Mouse (Mus musculus) cerebral cortex, adult 2 months (tissue): ENCODE results near the gene Xylt1.

Experiments
- WGBS: fragments of 180-500 bp; shearing (Covaris S2); methylation state at CpG from one replicate; pipeline ENCODE4 v1.1.7; 2018; 5-methylcytosine and 5-hydroxymethylcytosine counted together

Gene Xylt1

GRCm38 (mm10) chr7:117516896-117517295 is 136.1 kb downstream of the Xylt1 start:
- WGBS: 77% methylated on average over 4 of the region's 4 CpGs

GRCm38 (mm10) chr7:117522092-117522635 is 141.4 kb downstream of the Xylt1 start:
- 67% methylated on average over 4 of the region's 4 CpGs for WGBS

- 36% methylated on average over 7 of the region's 7 CpGs for WGBS
Observed at GRCm38 (mm10) chr7:117524430-117525214, 143.8 kb downstream of the Xylt1 start.

GRCm38 (mm10) chr7:117525678-117526077 is 144.9 kb downstream of the Xylt1 start:
- WGBS: 48% methylated on average over 5 of the region's 5 CpGs

GRCm38 (mm10) chr7:117526570-117526969 is 145.8 kb downstream of the Xylt1 start:
- WGBS: 85% methylated on average over 3 of the region's 3 CpGs

- WGBS: 57% methylated on average over 12 of the region's 12 CpGs
Observed at GRCm38 (mm10) chr7:117529787-117530655, 149.2 kb downstream of the Xylt1 start.

GRCm38 (mm10) chr7:117532651-117533050 is 151.9 kb downstream of the Xylt1 start:
- 84% methylated on average over 3 of the region's 3 CpGs for WGBS

GRCm38 (mm10) chr7:117533164-117533563 is 152.4 kb downstream of the Xylt1 start:
- 82% methylated on average over 5 of the region's 5 CpGs for WGBS

DNA sequence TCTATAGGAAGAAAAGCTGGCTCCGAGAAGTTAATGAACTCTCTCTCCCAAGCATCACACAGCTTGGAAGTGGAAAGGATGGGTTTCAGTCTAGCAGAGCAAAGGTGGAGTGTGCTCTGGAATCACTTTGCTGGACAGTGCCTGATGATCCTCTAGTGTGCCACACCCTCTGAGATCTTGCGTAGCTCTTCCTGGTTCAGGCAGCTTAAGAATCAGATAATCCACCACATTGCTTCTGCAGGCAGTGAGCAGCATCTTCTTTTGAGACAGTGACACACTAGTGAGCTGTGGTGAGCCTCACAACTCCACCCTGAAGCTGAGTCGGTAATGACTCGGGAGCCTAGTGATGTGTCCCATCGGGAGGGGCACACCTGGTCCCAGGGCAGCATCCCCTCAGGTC is 159.2 kb downstream of the Xylt1 start:
- 80% methylated on average over 5 of the region's 5 CpGs for WGBS

DNA sequence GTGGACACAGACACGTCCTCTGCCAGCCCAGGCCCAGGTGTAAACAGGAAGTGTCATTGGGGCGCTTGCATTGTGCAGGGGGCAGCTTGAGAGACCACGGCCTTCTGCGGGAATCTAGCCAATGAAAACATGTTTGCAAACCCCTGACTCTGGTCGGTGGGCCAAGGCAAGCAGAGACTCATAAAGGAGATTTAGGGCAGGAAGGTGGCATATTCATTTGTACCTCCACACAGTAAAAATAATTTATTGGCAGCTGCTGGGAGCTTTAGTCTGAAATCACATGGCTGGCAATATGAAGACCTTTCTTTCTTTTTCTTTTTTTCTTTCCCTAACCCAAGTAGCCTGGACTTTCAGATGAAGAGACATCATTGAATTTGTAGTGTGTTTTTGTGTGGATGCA is 159.6 kb downstream of the Xylt1 start:
- 57% methylated on average over 5 of the region's 5 CpGs for WGBS

DNA sequence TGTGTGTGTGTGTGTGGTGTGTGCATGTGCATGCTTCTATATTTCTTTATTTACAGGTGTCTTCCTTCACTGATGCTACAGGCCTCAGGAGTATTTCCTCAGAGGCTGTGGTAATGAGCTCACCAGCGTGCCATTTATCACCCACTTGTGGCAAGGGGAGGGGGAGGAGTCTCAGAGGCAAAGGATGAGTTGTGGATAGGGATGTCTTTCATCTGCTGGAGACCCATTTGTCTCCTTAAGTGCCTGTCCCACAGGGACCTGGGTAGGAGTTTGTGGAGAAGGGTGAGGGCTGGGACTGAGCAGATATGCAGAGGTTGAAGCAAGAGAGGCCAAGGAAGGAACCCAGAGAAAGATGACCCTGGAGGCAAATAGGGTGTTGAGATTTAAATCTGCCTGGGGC is 160.3 kb downstream of the Xylt1 start:
- 75% methylated on average over 1 of the region's 1 CpGs for WGBS

DNA sequence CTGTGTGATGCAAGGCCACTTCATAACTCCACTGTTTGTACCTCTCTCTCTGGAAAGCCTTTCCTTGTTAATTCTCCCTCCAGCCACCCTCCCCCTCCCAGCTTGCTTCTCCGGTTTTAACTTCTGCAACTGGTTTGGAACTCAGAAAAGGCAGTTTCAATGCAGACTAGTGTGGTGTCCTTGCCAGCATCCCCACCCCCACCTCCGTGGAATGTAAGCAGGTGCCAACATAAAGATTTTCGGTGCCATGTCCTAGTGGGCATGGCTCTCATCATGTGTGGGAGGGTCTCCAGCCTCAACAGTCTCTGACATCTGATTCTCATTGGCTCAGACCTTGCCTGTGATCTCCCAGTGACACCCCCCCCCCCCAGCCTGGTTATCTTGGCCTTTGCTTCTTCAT is 160.9 kb downstream of the Xylt1 start:
- 35% methylated on average over 3 of the region's 3 CpGs for WGBS

GRCm38 (mm10) chr7:117543041-117543440 is 162.3 kb downstream of the Xylt1 start:
- 57% methylated on average over 8 of the region's 8 CpGs for WGBS

GRCm38 (mm10) chr7:117544126-117544525 is 163.3 kb downstream of the Xylt1 start:
- 76% methylated on average over 2 of the region's 2 CpGs for WGBS

DNA sequence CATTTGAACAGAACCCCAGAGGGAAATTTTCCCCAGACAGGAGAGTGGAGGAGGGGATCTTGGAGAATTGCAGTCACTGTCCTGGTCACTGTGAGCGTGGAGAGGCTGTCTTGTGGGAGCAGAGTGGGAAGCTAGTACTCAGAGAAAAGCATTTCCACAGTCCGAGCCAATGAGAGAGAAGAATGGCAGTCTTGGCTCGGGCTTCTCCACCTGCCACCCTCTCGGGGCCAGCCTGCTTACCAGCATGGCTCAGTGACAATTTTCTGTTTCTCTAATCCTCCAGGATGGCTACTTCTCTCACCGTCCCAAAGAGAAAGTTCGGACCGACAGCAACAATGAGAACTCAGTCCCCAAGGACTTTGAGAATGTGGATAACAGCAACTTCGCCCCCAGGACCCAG is 167.5 kb downstream of the Xylt1 start:
- 58% methylated on average over 8 of the region's 8 CpGs for WGBS

GRCm38 (mm10) chr7:117550916-117551549 is 170.3 kb downstream of the Xylt1 start:
- WGBS: 65% methylated on average over 16 of the region's 16 CpGs

- WGBS: 31% methylated on average over 12 of the region's 12 CpGs
Observed at GRCm38 (mm10) chr7:117553228-117553627, 172.4 kb downstream of the Xylt1 start.

- WGBS: 78% methylated on average over 2 of the region's 2 CpGs
Observed at GRCm38 (mm10) chr7:117555735-117556134, 175.0 kb downstream of the Xylt1 start.

GRCm38 (mm10) chr7:117558166-117558565 is 177.4 kb downstream of the Xylt1 start:
- WGBS: 81% methylated on average over 2 of the region's 2 CpGs

DNA sequence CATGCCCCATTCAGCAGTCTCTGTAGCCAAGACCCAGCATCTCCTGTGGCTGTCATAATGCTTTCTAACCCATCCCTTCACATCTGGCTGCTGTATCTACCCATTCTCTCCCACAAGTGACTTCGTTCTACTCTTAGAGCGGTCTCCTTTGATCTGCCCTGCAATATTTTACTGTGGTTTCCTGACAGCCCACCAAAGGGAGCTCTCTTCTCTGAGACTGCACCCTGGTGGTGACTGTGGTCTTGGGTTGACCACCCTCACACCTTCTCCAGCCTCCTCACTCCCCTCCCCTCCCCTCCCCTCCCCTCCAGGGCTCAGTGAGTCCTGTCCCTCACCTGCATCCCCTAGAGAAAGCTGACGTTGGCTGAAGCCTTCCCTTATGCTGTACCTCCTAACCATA is 178.3 kb downstream of the Xylt1 start:
- 87% methylated on average over 3 of the region's 3 CpGs for WGBS

GRCm38 (mm10) chr7:117563939-117564499 is 183.2 kb downstream of the Xylt1 start:
- 50% methylated on average over 9 of the region's 9 CpGs for WGBS

- 80% methylated on average over 4 of the region's 4 CpGs for WGBS
Observed at GRCm38 (mm10) chr7:117564627-117565026, 183.8 kb downstream of the Xylt1 start.
